Comparison of ENCODE assay signal across 12 mouse cellular contexts in the genomic region with DNA sequence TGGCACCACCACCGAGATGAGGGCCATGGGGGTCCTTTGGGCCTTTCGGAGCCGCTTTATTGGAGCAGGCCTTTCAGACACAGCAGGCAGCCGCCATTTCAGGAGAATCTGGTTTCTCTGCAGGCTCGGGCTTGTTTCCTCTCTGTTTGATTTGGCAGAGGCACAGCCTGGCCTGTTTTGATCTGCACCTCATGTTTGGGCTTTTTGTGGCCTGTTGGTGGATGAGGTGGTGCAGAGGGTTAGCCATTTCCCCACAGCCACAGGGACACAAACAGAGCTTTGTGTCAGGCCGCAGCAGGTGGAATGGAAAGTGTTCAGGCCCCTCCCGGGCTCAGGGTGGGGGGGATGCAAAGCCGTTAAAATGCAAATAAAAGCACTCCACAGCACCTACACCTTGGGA. TPM values are rescaled to one million over a fixed set of nuclear protein-coding genes. Genes with fewer than 3 reads are reported as not detected.
DNase-seq lines count a peak whose midpoint lies in the region; ATAC-seq lines count a peak whose summit lies in the region.
"Had no signal": no experiment of that assay in that cellular context is flagged by ENCODE, and none has a peak within 500 bp of the region (broad histone marks: within the 10 kb centered on the region; RNA-seq: fewer than 3 reads in every experiment).

No protein-coding gene starts in this region.

- no peak overlapping the region for H3K4me2 ChIP-seq in kidney, embryonic 14.5 days (replicated peaks; ENCODE audit: low read depth, low read length)
- no peak overlapping the region for H3K4me2 ChIP-seq in midbrain, embryonic 13.5 days (replicated peaks)

- H3K4me1 ChIP-seq in kidney, embryonic 14.5 days (ENCODE audit: control insufficient read depth, insufficient read depth, low read length) = peaks cover 25% of the 10 kb centered on the region
- peaks cover 70% of the 10 kb centered on the region for H3K4me1 ChIP-seq in hindbrain, embryonic 10.5 days (replicated peaks)
- H3K4me1 ChIP-seq in midbrain, embryonic 13.5 days (replicated peaks) = peaks cover 26% of the 10 kb centered on the region

- no peak for ATAC-seq in kidney, embryonic 14.5 days (ENCODE audit: low FRiP score, low TSS enrichment)
- ATAC-seq in midbrain, embryonic 13.5 days = peak; percentile 21; the same call in 1 of the 2 replicates
- no peak for ATAC-seq in monocyte, adult 5-6 weeks (replicated peaks; ENCODE audit: insufficient number of reproducible peaks, low FRiP score, low TSS enrichment, poor library complexity, severe bottlenecking)
- ATAC-seq: activated CD4-positive, CD25-positive, alpha-beta regulatory T cell, adult 4 months had no signal

- no peaks in the 10 kb centered on the region for H3K36me3 ChIP-seq in kidney, embryonic 14.5 days (ENCODE audit: control insufficient read depth, insufficient read depth, low read length)
- no peaks in the 10 kb centered on the region for H3K36me3 ChIP-seq in hindbrain, embryonic 10.5 days
- H3K36me3 ChIP-seq in midbrain, embryonic 13.5 days = no peaks in the 10 kb centered on the region

- H3K27me3 ChIP-seq in kidney, embryonic 14.5 days (ENCODE audit: control insufficient read depth, insufficient read depth, low read length) = no peaks in the 10 kb centered on the region
- peaks cover 19% of the 10 kb centered on the region for H3K27me3 ChIP-seq in hindbrain, embryonic 10.5 days (ENCODE audit: insufficient read depth, poor library complexity, severe bottlenecking)
- H3K27me3 ChIP-seq in midbrain, embryonic 13.5 days = peaks cover 8% of the 10 kb centered on the region; the same call in 1 of the 2 replicates

- 37% methylated on average over 8 of the region's 8 CpGs for WGBS in kidney, embryonic 14.5 days
- 32% methylated on average over 8 of the region's 8 CpGs for WGBS in hindbrain, embryonic 10.5 days
- WGBS in midbrain, embryonic 13.5 days = 23% methylated on average over 8 of the region's 8 CpGs

- DNase-seq in kidney, postnatal 10 days = no peak
- peak; percentile 31 for DNase-seq in brain, adult 2 months (ENCODE audit: low read depth, low spot score)
- DNase-seq in hindbrain, embryonic 10.5 days (ENCODE audit: low spot score) = no peak
- no peak for DNase-seq in embryo, embryonic 11 days
- no peak for DNase-seq in right cerebral cortex, adult 18-20 months
- DNase-seq: heart, adult 18-20 months; lung, postnatal 36 days had no signal

- peak overlapping the region; percentile 15; the same call in 1 of the 2 replicates for H3K27ac ChIP-seq in kidney, embryonic 14.5 days (ENCODE audit: low read depth, low read length)
- H3K27ac ChIP-seq in hindbrain, embryonic 10.5 days = peak overlapping the region; percentile 84
- H3K27ac ChIP-seq in midbrain, embryonic 13.5 days = peak overlapping the region; percentile 26; the same call in 1 of the 2 replicates
- H3K27ac ChIP-seq: left cerebral cortex, adult 2 months had no signal

- no peaks in the 10 kb centered on the region for H3K9me3 ChIP-seq in kidney, embryonic 14.5 days (ENCODE audit: control insufficient read depth, low read length)
- H3K9me3 ChIP-seq in hindbrain, embryonic 10.5 days = no peaks in the 10 kb centered on the region
- no peaks in the 10 kb centered on the region for H3K9me3 ChIP-seq in midbrain, embryonic 13.5 days

- H3K9ac ChIP-seq in kidney, embryonic 14.5 days (ENCODE audit: low read depth, low read length) = no peak overlapping the region
- no peak overlapping the region for H3K9ac ChIP-seq in midbrain, embryonic 13.5 days (replicated peaks)

- no peak overlapping the region for H3K4me3 ChIP-seq in kidney, embryonic 14.5 days (ENCODE audit: low read length)
- no peak overlapping the region for H3K4me3 ChIP-seq in hindbrain, embryonic 10.5 days
- H3K4me3 ChIP-seq in midbrain, embryonic 13.5 days (replicated peaks) = no peak overlapping the region
- H3K4me3 ChIP-seq: left cerebral cortex, adult 2 months had no signal

RNA-seq across cellular contexts. Expression of a gene that starts 36.4 kb away (rescaled TPM):
- 3.3 and 5.3 TPM in 2 replicates for polyA plus RNA-seq in kidney, embryonic 14.5 days (2014; fragmentation: Nextera tagmentation; extraction: Ambion mirVana)
- polyA plus RNA-seq in hindbrain, embryonic 10.5 days (2016; fragmentation: Nextera tagmentation; extraction: Ambion mirVana) = 2.4 and 2.7 TPM in 2 replicates
- polyA plus RNA-seq in midbrain, embryonic 13.5 days (2015; fragmentation: Nextera tagmentation; extraction: Ambion mirVana) = 0.98 and 1.1 TPM in 2 replicates
- total RNA-seq in monocyte, adult 5-6 weeks (2017) = 0.19 TPM in 1 of 3 replicates, not detected in the others

Comparison
In these comparisons a context has a peak if more than half of its experiments do, and no peak if none do; other contexts are left out.
1. H3K27ac ChIP-seq: peak in every context shown above with its lines; median percentile 84 in hindbrain, embryonic 10.5 days; 26 in midbrain, embryonic 13.5 days; 15 in kidney, embryonic 14.5 days.